Mouse (Mus musculus) frontal cortex, postnatal 10 days (tissue): ENCODE results near the gene Asgr1.
A peak's percentile ranks its signal among the peaks of the same experiment; 100 is the strongest.
"Not testable (repeated sequence)": the region's sequence is repeated elsewhere in the genome, so short reads cannot be mapped to it uniquely, and the experiment has no call there.

Experiments
- DNase-seq, 2 experiments: peaks; one replicate each; pipeline ENCODE4 v3.0.0; 2022; ENCODE audit warnings: low spot score in 2 of 2, mixed read lengths in 1 of 2

Asgr1 gene

GRCm38 (mm10) chr11:70068245-70068644 is 14.4 kb downstream of the Asgr1 start:
- no peak for DNase-seq

- DNase-seq, result no peak
These were observed 16.2 kb downstream of the Asgr1 start for GRCm38 (mm10) chr11:70070057-70070456.

GRCm38 (mm10) chr11:70070603-70071002 is 16.7 kb downstream of the Asgr1 start:
- DNase-seq, result not testable (repeated sequence)

DNA sequence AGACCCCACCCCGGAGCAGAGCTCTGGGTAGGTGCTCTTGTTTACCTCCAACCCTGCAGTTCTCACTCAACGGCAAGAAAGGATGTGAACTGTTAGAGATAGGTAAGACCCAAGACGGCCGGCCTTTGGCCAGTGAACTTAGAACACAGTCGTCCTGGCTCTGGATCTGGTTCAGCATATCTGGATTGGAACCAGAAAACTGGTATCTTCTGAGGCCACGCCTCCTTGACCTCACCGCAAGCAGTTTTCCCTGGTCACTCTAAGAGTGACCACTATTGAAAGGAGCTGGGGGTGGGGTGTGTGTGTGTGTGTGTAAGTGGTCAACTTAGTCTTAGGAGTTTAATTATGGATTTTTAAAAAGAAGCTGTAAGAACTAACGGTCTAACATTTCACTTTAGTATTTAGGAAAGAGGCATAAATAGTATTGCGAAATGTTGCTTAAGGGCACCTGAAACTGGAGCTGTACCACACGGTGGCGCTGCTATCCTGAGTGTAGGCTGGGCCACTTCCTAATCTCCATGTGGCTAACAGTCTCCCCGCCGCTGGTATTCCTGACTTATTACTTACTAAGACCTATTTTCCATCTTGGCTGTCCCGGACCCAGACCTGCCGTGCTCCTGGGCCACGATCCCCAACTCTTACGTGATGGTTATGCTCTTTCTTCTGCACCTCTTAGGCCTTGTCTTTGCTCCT is 20.6 kb downstream of the Asgr1 start:
- peak in 1 of 2 experiments; percentile 68 for DNase-seq

GRCm38 (mm10) chr11:70075581-70075980 is 21.7 kb downstream of the Asgr1 start:
- no peak for DNase-seq

GRCm38 (mm10) chr11:70077441-70077840 is 23.6 kb downstream of the Asgr1 start:
- DNase-seq, result no peak

DNA sequence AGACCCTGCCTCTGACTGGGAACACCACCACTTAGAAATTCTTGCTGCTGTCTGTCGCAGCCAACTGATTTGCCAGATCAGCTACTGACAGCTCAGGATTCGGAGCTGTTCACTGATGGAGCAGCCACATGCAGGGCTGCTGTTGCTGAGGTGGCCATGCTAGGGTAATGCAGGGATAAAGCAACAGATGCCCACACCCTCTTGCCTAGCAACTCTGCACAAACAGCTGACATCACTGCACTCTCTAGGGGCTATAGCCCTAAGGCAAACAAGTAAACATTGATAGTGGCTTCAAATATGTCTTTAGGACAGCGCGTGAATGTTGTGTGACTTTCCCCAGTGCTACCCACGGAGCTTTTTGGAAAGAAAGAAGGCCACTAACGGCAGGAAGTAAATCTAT is 25.3 kb downstream of the Asgr1 start:
- no peak for DNase-seq

GRCm38 (mm10) chr11:70079928-70080327 is 26.0 kb downstream of the Asgr1 start:
- no peak for DNase-seq

DNA sequence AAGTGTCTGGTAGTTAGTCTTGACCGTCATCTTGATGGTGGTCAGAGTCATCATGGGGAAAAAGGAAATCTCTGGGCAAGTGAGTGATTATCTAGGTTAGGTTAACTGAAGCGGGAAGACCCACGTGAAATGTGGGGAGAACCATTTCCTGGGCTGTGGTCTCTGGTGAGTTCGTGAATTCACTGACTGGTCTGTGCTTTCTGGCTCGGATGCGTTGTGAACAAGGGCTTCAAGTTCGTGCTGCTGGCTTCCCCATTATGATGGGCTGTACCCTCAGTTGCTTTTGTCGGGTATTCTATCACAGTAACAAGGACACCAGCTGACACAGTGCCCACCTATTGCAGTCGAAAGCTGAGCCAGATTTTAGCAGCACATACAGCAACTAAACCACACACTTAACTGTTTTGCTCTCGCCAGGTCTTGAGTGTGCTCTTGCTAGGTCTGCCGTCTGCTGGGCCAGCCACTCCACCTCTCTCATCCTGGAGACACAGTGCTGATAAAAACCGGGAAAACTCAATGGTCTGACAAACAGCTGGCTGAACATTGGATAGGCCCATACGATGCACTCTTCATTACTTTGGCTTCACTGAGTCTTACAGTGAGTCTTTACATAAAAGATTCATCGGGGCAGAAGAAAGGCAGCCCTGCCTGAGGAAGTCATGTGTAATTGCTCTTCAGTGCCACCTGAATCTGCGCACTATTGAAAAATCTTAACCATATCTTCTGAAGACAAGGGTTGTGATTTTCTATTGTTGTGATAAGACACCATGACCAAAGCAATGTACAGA is 27.1 kb downstream of the Asgr1 start:
- no peak for DNase-seq

GRCm38 (mm10) chr11:70084563-70084962 is 30.7 kb downstream of the Asgr1 start:
- DNase-seq, result no peak

DNA sequence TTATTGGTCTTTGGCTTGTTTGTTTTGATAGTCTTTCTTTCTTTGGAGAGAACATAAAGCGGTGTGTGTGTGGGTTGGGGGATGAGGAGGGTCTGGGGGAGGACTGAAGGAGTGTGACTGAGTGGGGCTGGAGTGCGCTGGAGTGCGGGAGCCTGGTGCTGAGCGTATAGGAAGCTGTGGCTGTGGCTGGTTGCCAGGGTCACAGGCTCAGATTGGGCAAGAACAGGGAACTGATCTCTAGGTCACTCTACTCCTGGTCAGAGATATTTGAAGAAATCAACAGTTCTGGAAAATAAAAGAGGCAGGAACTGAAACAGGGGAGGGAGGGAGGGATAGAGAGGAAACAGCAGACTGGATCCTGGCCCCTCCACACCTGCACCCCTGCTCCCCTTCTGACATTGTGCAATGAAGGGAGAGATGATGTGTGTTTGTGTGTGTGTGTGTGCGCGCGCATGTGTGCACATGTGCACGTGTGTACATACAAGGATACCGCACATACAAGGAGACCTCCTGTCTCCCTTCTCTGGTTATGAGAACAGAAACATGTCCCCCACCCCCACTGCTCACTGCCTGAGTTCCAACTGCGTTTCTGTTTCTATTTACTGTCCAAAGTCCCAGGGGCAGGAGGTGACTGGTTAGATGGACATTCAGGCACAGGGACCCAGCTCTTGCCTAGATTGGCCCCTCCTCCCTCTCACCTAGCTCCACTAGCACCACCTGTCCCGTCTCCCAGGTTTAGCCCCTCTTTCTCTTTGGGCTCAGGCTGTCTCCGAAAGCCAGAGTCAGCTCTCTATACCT is 38.3 kb downstream of the Asgr1 start, which contains the start of gene Asgr2:
Gene Asgr2, plus strand, starts transcription at position 659 of the 798 bp plus-strand sequence.
- no peak for DNase-seq

GRCm38 (mm10) chr11:70097396-70097795 is 43.5 kb downstream of the Asgr1 start:
- no peak for DNase-seq

GRCm38 (mm10) chr11:70099102-70099501 is 45.2 kb downstream of the Asgr1 start:
- DNase-seq, result no peak

GRCm38 (mm10) chr11:70099809-70100208 is 45.9 kb downstream of the Asgr1 start:
- DNase-seq, result no peak

- DNase-seq, result no peak
These were observed 49.9 kb downstream of the Asgr1 start for GRCm38 (mm10) chr11:70103701-70104315.

- DNase-seq, result no peak
These were observed 53.2 kb downstream of the Asgr1 start for GRCm38 (mm10) chr11:70107085-70107484.
